Mouse (Mus musculus) E14TG2a.4 (cell line): Measurements from ENCODE around the gene Eomes.

Experiments used
- CTCF ChIP-seq: conservative IDR thresholded peaks from 2 replicates; pipeline ENCODE4 v1.5.1; 2014; ENCODE audit warnings: low read length
- NANOG ChIP-seq: IDR thresholded peaks from 2 replicates; pipeline ENCODE4 v1.6.1; 2014; ENCODE audit warnings: borderline replicate concordance, low read length, mixed read lengths
- POU5F1 ChIP-seq: IDR thresholded peaks from 2 replicates; pipeline ENCODE4 v1.6.1; 2014; ENCODE audit warnings: low read length, borderline replicate concordance

DNA sequence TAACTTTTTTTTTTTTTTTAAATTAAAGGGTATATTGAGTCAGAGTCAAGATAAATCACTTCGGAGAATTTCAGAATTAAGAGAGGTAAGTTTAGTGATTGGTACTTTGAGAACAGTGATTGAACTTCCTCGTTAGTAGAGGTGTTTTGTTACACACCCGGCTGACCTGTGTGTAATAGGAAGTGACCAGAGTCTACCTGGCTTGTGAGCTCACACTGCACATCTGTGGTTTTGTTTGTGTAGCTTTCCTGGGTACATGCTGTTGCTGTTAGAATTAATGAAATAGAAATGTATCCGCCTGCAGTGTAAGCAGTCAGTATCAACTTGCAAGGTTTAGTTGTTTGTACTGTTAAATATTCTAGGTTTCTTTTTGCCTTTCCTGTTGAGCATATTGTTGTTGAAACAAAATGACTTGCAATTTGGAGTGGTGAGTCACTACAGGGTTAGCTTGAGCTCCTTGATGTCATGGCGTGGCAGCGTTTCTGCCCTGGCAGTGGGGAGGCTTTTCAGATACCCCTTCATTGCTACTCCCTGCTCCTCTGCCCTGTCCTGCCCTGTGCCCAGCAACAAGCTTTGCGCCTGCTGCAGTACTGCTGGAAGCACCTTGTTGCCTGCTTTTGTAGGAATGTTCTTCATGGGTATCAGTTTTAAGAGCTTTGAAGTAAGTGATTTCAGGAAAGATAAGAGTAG, 54.6 kb downstream of the Eomes start:
- TF ChIP-seq CTCF (no peak), NANOG (no peak), POU5F1 (no peak)
